Mouse (Mus musculus) bone marrow, adult 2 months (tissue): ENCODE measurements around the gene Dcst1.

Experiments
- CTCF ChIP-seq: fragments of 200-500 bp; IDR thresholded peaks from 2 replicates; pipeline ENCODE4 v1.5.1; 2011; ENCODE audit warnings: low read length, control low read depth; ENCODE audit not compliant: control insufficient read depth, insufficient read depth
- POLR2A ChIP-seq: fragments of 200-500 bp; IDR thresholded peaks from 2 replicates; pipeline ENCODE4 v1.6.1; 2011; ENCODE audit warnings: low read depth, mild to moderate bottlenecking, control low read depth, low read length, borderline replicate concordance; ENCODE audit not compliant: control insufficient read depth

DNA sequence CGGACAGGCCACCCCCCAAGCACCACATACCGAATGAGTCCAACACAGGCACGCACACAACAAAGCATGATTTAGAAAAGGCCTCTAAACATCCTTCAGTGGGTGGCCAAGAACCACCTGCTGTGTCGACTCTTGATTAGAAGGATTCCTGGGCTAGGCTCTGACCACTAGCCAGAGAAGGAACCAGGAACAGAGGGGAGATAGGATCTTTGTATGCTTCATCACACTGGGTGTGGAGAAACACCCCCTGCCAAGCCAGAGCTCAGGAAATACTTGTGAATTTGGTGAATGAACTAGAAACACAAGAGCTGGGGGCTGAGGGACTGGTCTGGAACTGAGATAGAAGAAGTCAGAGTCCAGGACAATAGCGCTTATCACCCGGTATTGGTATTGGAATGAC is 28.5 kb downstream of the Dcst1 start:
- TF ChIP-seq CTCF (no peak), POLR2A (no peak)
